Mouse (Mus musculus): ENCODE results near the gene Phgdh. TPM values are rescaled to one million over a fixed set of nuclear protein-coding genes. Genes with fewer than 3 reads are reported as not detected.

The Phgdh gene
- total RNA-seq, 2 experiments from 2014 or later = 52.5 to 52.7 TPM

DNA sequence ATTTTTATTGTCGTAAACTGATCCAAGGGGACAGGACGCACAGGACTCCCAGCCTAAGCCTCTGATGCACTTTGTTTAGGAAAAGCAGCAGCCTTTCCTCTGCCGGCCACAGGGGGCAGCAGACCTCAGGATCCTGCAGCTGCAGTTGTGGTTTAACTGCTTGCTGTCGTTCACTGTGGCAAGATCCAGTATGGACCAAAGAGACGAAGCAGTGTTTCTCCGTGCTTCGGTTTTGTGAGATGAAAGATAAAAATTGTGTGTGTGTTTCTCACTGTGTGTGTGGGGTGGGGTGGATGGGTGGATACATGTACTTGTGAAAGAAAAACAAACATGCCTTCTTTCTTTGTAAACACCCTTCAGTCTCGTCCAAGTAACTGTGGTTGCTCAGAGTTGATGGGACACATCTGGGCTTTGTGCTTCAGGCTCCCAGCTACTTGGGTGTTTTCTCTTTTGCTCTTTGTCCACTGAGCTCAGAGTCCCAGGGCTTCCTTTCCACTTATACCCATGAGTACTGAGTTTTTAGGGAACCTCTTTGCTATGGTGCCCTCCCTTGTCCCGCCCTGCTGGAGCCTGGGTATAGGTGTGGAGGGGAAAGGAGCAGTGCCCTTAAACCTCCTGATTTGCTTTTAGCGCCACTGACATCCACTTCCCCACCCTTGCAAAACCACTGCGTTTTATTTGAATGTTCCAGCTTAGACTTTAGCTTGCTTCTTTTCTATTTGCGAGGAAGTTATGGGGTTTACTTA lies 58.7 kb downstream of the Phgdh start:
- intact Hi-C loops (cut with DNase I) = no loop called here
- Histone ChIP-seq H3K4me3 (peak overlapping the region; percentile 35), H3K27ac (no peak overlapping the region; the same call in 1 of the 2 replicates)
- peak; percentile 98 for TF ChIP-seq CTCF (IDR thresholded peaks at IDR 0.05)
- peak; percentile 34 to 52 for DNase-seq (ENCODE audit: extremely low spot score in 1 of 2, low spot score in 2 of 2)

DNA sequence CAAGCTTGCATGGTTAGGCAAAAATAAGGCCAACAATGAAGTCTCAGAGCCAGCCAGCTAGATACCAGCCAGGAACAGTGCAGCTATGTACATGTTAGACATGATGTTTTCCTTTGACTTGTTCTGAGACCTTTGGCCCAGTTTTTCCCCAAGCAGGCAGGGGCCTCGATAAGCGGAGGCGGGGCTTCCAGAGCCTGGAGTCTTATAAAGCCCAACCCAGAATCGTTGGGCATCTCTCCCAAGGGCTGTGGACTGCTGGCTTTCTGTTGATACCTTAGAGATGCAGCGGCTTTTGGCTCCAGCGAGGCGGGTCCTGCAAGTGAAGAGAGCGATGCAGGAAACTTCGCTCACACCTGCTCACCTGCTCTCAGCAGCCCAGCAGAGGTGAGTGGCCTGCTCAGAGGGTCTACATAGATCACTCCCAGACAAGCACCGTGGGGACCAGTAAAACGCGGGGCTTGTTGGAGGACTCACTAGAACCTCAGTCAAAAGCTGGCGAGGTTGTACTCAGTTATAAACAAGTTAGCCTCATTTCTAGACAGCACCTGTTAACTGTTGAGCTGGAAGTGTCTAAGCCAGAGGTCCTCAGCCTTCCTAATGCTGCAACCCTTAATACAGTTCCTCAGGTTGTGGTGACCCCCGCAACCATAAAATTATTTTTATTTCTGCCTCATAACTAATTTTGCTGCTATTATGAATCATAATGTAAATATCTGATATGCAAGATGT lies 59.4 kb downstream of the Phgdh start, which contains the start of gene Hmgcs2:
Gene Hmgcs2, plus strand, starts transcription at position 232 of the 729 bp plus-strand sequence.
- TF ChIP-seq CTCF (IDR thresholded peaks at IDR 0.05) = no peak
- Histone ChIP-seq H3K4me3 (peak within 1 kb of the TSS; percentile 35), H3K27ac (no peak within 1 kb of the TSS; the same call in 1 of the 2 replicates)
- DNase-seq (ENCODE audit: extremely low spot score in 1 of 2, low spot score in 2 of 2) = no peak
- intact Hi-C loops (cut with DNase I) = no loop called here

DNA sequence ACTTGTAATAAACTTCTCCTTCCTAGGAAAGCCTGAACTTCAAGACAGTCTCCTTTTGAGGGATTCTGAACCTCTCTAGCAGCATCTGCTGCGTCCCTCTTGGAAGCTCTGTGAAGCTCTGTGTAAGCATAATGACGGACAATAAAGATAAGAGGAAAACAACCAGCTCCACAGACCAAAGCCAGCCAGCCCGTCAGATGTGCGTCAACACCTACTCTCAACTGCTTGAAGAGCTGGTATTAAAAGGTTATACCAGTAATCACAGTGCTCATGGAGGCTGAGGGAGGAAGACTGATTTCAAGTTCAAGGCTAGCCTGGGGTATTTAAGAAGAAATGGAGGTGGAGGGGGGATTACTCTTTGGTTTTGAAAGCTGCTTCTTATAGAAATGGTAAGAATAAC lies 60.1 kb downstream of the Phgdh start:
- Histone ChIP-seq H3K27ac (no peak overlapping the region), H3K4me3 (no peak overlapping the region)
- DNase-seq (ENCODE audit: extremely low spot score in 1 of 2, low spot score in 2 of 2) = no peak
- intact Hi-C loops (cut with DNase I) = no loop called here
- no peak for TF ChIP-seq CTCF (IDR thresholded peaks at IDR 0.05)

DNA sequence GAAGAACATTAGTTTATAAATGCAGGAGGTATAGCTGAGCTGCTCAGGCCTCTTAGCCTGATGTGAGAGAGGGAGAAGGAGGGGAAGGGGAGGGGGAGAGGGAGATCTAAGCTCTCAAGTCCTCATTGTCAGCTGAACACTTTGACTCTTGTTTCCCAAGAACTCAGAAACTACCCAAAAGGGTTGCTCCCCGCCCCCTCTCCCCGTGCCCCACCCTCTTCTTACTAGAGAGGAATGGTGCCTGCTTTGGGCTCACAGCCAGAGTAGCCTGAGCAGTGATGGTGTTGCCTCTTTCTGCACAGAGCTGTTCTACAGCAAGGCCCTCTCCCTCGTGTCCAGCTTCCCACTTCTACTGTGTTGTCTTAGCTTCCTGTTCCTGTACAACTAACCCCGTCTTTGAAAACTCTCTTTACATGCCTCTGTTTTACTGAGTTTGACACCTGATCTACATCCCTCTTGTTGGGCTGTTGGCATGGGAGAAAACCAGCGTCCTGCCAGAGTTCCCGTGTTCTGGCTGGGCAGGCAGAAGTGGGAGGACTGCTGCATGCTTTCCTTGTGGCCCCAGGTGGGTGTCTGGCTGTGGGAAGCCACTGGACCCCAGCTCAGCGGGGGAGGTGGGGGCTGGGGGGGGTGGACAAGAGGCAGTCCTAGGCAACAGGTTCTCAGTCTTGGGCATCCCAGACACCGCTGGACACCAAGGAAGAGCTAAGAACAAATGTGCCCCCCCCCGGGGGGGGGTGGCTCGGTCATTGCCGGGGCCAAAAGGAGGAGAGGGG lies 66.0 kb downstream of the Phgdh start:
- DNase-seq (ENCODE audit: extremely low spot score in 1 of 2, low spot score in 2 of 2) = no peak
- Histone ChIP-seq H3K4me3 (no peak overlapping the region), H3K27ac (no peak overlapping the region)
- no peak for TF ChIP-seq CTCF (IDR thresholded peaks at IDR 0.05)
- intact Hi-C loops (cut with DNase I) = no loop called here

DNA sequence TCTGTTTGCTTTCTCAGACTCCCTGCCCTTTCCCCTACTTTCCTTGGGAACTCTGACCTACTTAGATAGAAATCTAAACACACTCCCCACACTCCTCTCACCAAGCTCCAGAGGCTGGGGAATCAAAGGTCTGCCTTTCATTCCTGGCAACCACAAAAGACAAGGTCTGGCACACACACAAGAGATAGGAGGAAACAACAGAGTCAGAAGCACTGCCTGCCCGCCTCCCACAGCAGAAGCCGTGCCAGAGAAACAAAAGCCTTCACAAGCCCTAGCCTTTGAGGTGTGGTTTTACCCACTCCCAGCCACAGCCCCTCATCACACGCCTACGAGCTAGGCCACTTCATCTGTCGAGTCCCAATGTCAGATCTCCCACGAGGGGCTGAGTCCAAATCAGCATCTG lies 72.5 kb downstream of the Phgdh start:
- no peak for DNase-seq (ENCODE audit: extremely low spot score in 1 of 2, low spot score in 2 of 2)
- peak overlapping the region; percentile 57; the same call in 1 of the 2 replicates for H3K27ac ChIP-seq
- intact Hi-C loops (cut with DNase I) = no loop called here
- no peak for TF ChIP-seq CTCF (IDR thresholded peaks at IDR 0.05)
- no peak overlapping the region for H3K4me3 ChIP-seq

Other genes starting within 250 kb of the Phgdh start
- gene Adam30, start 179.4 kb downstream of the Phgdh start, total RNA-seq (2021) = not detected
- not detected for gene Reg4, start 117.8 kb downstream of the Phgdh start, total RNA-seq (2021)
- gene Hmgcs2, start 59.6 kb downstream of the Phgdh start, total RNA-seq (2021) = 1 to 10 TPM; 6.3 to 6.4 TPM
- gene Zfp697, start 42.5 kb upstream of the Phgdh start, total RNA-seq (2021) = 10 to 100 TPM; 33.2 to 35.0 TPM
- not detected for gene Gm4450, start 117.1 kb upstream of the Phgdh start, total RNA-seq (2021)
- gene Hsd3b4, start 170.5 kb upstream of the Phgdh start, total RNA-seq (2021) = not detected
- gene Gm10681, start 248.8 kb upstream of the Phgdh start, total RNA-seq (2021) = not detected

All from left cerebral cortex, adult 2 months (tissue).